Mouse (Mus musculus): Measurements from ENCODE around the gene Stk24. TPM values are rescaled to one million over a fixed set of nuclear protein-coding genes. Genes with fewer than 3 reads are reported as not detected.

Stk24 gene
- polyA plus RNA-seq, 1 experiment from 2014 or later, result 27.3 TPM

DNA sequence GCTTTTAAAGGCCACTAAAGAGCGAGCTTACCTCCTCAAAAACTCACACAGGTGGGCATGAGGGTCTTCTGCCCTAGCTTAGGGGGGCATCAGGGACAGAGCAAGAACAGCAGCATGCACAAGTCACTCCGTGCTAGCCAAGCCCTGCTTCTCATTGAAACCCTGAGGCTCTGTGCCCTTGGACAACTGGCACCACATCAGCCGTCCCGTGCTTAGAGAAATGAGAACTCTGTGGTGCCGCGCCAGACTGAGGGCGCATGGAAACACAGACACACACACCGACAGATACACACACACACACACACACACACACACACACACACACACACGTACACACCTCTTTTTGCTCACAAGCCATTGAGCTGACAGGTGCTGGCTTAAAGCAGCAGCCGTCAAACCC is 32.7 kb downstream of the Stk24 start:
- H3K27ac ChIP-seq (ENCODE audit: low read length), result no peak overlapping the region
- H3K9ac ChIP-seq (ENCODE audit: low read depth, low read length), result no peak overlapping the region
- no peaks in the 10 kb centered on the region for H3K36me3 ChIP-seq (ENCODE audit: control insufficient read depth, insufficient read depth, low read length)
- H3K4me2 ChIP-seq (ENCODE audit: low read depth, low read length), result no peak overlapping the region
- no peak for ATAC-seq
- H3K4me1 ChIP-seq (ENCODE audit: control insufficient read depth, insufficient read depth, low read length), result peaks cover 59% of the 10 kb centered on the region
- no peaks in the 10 kb centered on the region for H3K27me3 ChIP-seq (replicated peaks; ENCODE audit: control insufficient read depth, insufficient read depth, low read length)
- WGBS, result 81% methylated on average over 10 of the region's 10 CpGs
- no peaks in the 10 kb centered on the region for H3K9me3 ChIP-seq (ENCODE audit: control insufficient read depth, low read length)
- no peak overlapping the region for H3K4me3 ChIP-seq (ENCODE audit: low read length)

DNA sequence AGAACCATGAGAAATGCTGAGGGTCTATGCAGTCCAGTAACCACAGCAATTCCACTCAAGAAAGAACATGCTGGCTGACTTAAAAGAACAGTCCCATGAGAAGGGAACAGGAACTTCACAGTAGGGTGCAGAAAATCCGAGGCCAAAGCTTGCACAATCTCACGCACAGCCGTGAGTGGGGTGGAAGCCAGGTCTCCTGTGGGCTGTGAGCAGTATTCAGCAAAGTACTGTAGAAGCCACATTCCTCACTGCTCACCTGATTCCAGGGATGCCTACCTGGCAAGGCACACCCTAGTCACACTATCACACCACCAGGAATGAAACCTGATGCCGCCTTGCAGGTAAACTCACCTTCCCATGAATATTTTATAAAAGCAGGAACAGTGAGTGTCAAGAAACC is 33.2 kb downstream of the Stk24 start:
- Histone ChIP-seq H3K27ac (ENCODE audit: low read length) (peak overlapping the region; percentile 2; the same call in 1 of the 2 replicates), H3K4me3 (ENCODE audit: low read length) (no peak overlapping the region), H3K4me2 (ENCODE audit: low read depth, low read length) (no peak overlapping the region), H3K9me3 (ENCODE audit: control insufficient read depth, low read length) (no peaks in the 10 kb centered on the region), H3K9ac (ENCODE audit: low read depth, low read length) (no peak overlapping the region), H3K27me3 (replicated peaks; ENCODE audit: control insufficient read depth, insufficient read depth, low read length) (no peaks in the 10 kb centered on the region), H3K36me3 (ENCODE audit: control insufficient read depth, insufficient read depth, low read length) (no peaks in the 10 kb centered on the region), H3K4me1 (ENCODE audit: control insufficient read depth, insufficient read depth, low read length) (peaks cover 56% of the 10 kb centered on the region)
- 70% methylated on average over 4 of the region's 4 CpGs for WGBS
- no peak for ATAC-seq

DNA sequence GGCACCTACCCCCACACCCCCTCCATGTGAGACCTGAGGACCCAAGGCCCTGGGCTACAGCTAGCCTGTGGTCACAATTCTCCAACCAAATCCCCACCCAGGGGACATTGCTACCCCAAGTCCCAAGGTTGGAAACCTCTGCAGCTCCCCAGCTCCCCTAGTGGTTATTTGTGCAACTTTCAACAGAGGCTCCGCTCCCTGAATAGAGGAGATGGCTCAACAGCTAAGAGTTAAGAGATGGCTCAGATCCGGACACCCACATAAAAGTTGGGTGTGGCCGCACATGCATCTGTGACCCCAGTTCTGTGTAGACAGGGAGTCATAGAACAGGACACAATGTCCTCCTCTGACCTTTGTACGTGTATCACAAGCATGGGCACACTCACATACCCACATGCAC is 33.8 kb downstream of the Stk24 start:
- no peak for ATAC-seq
- Histone ChIP-seq H3K9me3 (ENCODE audit: control insufficient read depth, low read length) (no peaks in the 10 kb centered on the region), H3K9ac (ENCODE audit: low read depth, low read length) (no peak overlapping the region), H3K27me3 (replicated peaks; ENCODE audit: control insufficient read depth, insufficient read depth, low read length) (no peaks in the 10 kb centered on the region), H3K4me2 (ENCODE audit: low read depth, low read length) (no peak overlapping the region), H3K4me1 (ENCODE audit: control insufficient read depth, insufficient read depth, low read length) (peaks cover 58% of the 10 kb centered on the region), H3K4me3 (ENCODE audit: low read length) (no peak overlapping the region), H3K36me3 (ENCODE audit: control insufficient read depth, insufficient read depth, low read length) (no peaks in the 10 kb centered on the region), H3K27ac (ENCODE audit: low read length) (no peak overlapping the region)
- WGBS, result 80% methylated on average over 4 of the region's 4 CpGs

DNA sequence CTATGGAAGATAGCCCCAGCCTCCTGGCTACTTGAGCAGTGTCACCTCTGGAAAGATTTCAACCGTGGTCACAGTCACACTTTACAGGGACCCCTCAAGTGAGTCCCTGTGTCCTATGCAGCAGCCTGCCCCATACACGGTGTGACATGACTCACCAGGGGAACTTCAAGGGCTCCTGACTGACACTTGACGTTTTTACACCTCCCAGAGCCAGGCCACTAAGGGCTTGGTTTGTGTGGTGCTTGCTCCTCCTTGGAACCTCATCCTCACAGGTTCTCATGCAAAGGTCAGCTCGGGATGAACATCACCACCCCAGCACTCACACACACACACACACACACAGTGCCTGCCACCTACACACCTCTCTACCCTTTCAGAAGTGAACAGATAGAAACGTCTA is 34.9 kb downstream of the Stk24 start:
- Histone ChIP-seq H3K4me3 (ENCODE audit: low read length) (no peak overlapping the region), H3K9me3 (ENCODE audit: control insufficient read depth, low read length) (no peaks in the 10 kb centered on the region), H3K4me2 (ENCODE audit: low read depth, low read length) (no peak overlapping the region), H3K9ac (ENCODE audit: low read depth, low read length) (no peak overlapping the region), H3K27ac (ENCODE audit: low read length) (no peak overlapping the region), H3K36me3 (ENCODE audit: control insufficient read depth, insufficient read depth, low read length) (no peaks in the 10 kb centered on the region), H3K4me1 (ENCODE audit: control insufficient read depth, insufficient read depth, low read length) (peaks cover 68% of the 10 kb centered on the region), H3K27me3 (replicated peaks; ENCODE audit: control insufficient read depth, insufficient read depth, low read length) (no peaks in the 10 kb centered on the region)
- no peak for ATAC-seq
- 53% methylated on average over 5 of the region's 5 CpGs for WGBS

DNA sequence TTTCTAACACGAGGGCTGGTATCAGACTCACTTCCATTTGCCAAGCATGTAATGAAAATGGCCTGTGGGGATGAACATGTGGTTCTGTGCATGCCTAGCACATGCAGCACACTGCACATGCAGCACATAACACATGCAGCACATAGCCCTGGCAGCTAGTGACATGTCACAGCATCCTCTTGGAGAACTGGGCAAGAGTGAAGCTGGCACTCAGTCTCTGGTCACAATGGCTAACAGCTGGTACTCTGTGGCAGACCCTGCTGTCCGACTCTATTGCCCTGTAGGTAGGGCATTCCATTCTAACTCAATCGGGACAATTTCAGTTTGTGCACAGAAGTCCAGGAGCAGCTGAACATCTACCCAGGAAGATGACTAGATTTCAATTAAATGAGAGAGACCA is 36.9 kb downstream of the Stk24 start:
- Histone ChIP-seq H3K9ac (ENCODE audit: low read depth, low read length) (no peak overlapping the region), H3K27me3 (replicated peaks; ENCODE audit: control insufficient read depth, insufficient read depth, low read length) (no peaks in the 10 kb centered on the region), H3K27ac (ENCODE audit: low read length) (no peak overlapping the region), H3K9me3 (ENCODE audit: control insufficient read depth, low read length) (no peaks in the 10 kb centered on the region), H3K4me1 (ENCODE audit: control insufficient read depth, insufficient read depth, low read length) (peaks cover 69% of the 10 kb centered on the region), H3K4me3 (ENCODE audit: low read length) (no peak overlapping the region), H3K4me2 (ENCODE audit: low read depth, low read length) (no peak overlapping the region), H3K36me3 (ENCODE audit: control insufficient read depth, insufficient read depth, low read length) (no peaks in the 10 kb centered on the region)
- 77% methylated on average over 3 of the region's 3 CpGs for WGBS
- ATAC-seq, result no peak

DNA sequence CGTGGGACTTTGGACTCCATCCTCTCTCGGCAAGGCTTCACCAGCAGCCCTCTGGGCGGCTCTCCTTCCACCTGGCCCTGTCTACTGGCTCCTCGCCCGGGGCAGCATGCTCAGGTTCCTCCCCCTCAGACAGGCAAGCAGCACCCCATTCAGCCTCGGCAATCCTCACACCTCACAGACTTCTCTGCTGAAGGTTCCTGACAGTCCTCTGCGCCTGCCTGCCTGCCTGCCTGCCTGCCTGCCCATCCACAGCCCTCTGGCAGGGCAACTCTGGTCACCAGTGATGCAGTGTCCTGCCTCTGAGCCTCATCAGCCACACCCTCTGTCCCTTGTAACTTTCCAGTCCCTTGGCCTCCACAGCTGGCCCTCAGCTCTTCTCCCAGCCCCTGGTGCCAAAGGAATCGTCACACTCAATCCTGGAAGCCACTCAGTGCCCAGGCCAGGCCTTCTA is 39.8 kb downstream of the Stk24 start:
- no peaks in the 10 kb centered on the region for H3K9me3 ChIP-seq (ENCODE audit: control insufficient read depth, low read length)
- peak overlapping the region; percentile 36 for H3K9ac ChIP-seq (ENCODE audit: low read depth, low read length)
- no peaks in the 10 kb centered on the region for H3K36me3 ChIP-seq (ENCODE audit: control insufficient read depth, insufficient read depth, low read length)
- 55% methylated on average over 8 of the region's 8 CpGs for WGBS
- H3K4me2 ChIP-seq (ENCODE audit: low read depth, low read length), result no peak overlapping the region
- H3K4me3 ChIP-seq (ENCODE audit: low read length), result no peak overlapping the region
- peaks cover 46% of the 10 kb centered on the region for H3K4me1 ChIP-seq (ENCODE audit: control insufficient read depth, insufficient read depth, low read length)
- ATAC-seq, result peak; percentile 54
- no peaks in the 10 kb centered on the region for H3K27me3 ChIP-seq (replicated peaks; ENCODE audit: control insufficient read depth, insufficient read depth, low read length)
- peak overlapping the region; percentile 11; the same call in 1 of the 2 replicates for H3K27ac ChIP-seq (ENCODE audit: low read length)

DNA sequence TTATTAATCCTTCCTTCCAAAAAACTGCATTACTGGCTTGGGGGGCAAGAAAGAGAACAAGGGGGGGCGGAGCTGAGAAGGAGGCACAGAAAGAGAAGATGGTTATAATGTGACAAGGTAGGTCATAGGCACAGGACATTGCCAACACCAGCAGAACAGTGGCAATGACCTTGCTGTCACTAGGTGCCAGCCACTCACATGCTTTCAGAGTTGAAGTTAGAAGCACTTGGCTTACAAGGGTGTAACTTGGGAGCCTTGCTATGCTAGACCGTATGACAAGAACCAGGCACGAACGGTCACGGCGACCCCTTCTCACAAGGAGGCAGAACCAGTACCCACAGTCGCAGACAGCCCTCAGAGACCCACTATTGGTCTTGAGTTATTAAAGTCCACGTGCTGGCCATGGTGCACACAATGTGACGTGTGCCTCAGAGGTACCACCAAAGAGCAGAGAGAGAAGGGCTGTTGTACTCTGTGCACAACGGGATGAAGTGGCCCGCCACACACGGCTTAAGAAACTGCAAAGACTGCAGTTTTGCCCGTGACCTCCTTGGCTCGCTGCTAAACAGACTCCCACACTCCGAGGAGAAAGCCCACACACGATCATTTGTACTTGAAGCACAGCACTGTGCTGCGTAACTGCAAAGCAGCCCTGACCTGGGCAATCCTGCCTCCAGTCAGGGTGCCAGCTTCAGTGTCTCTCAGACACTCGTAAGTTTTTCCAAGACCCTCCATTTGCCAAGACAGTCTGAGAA is 40.8 kb downstream of the Stk24 start:
- no peak overlapping the region for H3K27ac ChIP-seq (ENCODE audit: low read length)
- 0 out of 2 replicates have a peak, but pooled peaks have one; percentile 12 for ATAC-seq
- peaks cover 41% of the 10 kb centered on the region for H3K4me1 ChIP-seq (ENCODE audit: control insufficient read depth, insufficient read depth, low read length)

DNA sequence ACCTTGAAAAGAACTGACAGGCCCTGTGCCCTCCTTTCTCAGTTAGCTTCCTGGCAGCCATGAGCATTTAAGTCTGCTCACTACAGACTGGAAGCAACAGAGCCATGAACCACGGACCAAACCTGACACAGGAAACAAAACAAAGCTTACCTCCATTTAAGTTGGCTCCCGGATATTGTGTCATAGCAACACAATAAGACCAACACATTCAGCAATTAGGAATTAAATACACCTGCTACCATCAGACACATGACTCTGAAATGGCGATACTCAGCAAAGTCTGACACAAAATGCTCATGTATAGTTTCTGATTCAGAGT is 49.8 kb downstream of the Stk24 start:
- Histone ChIP-seq H3K9ac (ENCODE audit: low read depth, low read length) (no peak overlapping the region), H3K9me3 (ENCODE audit: control insufficient read depth, low read length) (no peaks in the 10 kb centered on the region), H3K4me2 (ENCODE audit: low read depth, low read length) (no peak overlapping the region), H3K27me3 (replicated peaks; ENCODE audit: control insufficient read depth, insufficient read depth, low read length) (no peaks in the 10 kb centered on the region), H3K4me3 (ENCODE audit: low read length) (no peak overlapping the region), H3K4me1 (ENCODE audit: control insufficient read depth, insufficient read depth, low read length) (peaks cover 10% of the 10 kb centered on the region), H3K36me3 (ENCODE audit: control insufficient read depth, insufficient read depth, low read length) (no peaks in the 10 kb centered on the region), H3K27ac (ENCODE audit: low read length) (no peak overlapping the region)
- ATAC-seq, result no peak
- WGBS, result 79% methylated on average over 3 of the region's 3 CpGs

More for the DNA sequence above, 40.8 kb downstream of the Stk24 start:
- Histone ChIP-seq H3K27me3 (replicated peaks; ENCODE audit: control insufficient read depth, insufficient read depth, low read length) (no peaks in the 10 kb centered on the region), H3K9me3 (ENCODE audit: control insufficient read depth, low read length) (no peaks in the 10 kb centered on the region), H3K4me3 (ENCODE audit: low read length) (no peak overlapping the region), H3K36me3 (ENCODE audit: control insufficient read depth, insufficient read depth, low read length) (no peaks in the 10 kb centered on the region), H3K9ac (ENCODE audit: low read depth, low read length) (no peak overlapping the region), H3K4me2 (ENCODE audit: low read depth, low read length) (no peak overlapping the region)
- 56% methylated on average over 18 of the region's 18 CpGs for WGBS

DNA sequence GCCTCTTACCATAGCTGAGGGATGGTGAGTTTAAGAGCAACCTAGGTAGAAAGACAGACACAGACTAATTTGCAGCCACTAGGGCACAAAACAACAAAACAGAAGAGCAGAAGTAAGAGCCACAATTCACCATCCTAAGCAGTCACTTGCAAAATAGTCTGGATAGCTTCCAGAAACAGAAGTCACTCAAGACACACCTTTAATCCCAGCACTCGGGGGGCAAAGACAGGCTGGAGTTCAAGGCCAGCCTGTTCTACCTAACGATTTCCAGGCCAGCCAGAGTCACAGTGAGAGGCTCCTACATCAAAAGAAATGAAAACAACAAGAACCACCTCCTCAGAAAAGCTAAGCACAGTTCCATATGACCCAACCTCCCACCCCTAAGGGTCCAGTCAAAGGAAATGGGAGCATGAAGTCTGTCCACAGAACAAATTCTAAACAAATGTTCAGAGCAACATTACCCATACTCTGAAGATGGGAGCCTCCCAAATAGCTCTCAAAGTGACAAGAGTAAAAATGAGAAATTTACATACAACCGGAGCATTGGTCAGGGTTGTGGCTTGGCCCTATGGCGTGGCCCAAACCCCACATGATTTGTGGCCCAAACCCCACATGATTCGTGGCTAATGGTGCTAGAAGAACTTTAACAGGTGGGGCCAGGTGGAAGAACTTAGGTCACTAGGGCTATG is 50.3 kb downstream of the Stk24 start:
- no peak overlapping the region for H3K27ac ChIP-seq (ENCODE audit: low read length)
- H3K9ac ChIP-seq (ENCODE audit: low read depth, low read length), result no peak overlapping the region
- whole genome bisulfite sequencing, result 64% methylated on average over 5 of the region's 5 CpGs
- no peak overlapping the region for H3K4me3 ChIP-seq (ENCODE audit: low read length)
- no peak overlapping the region for H3K4me2 ChIP-seq (ENCODE audit: low read depth, low read length)
- H3K36me3 ChIP-seq (ENCODE audit: control insufficient read depth, insufficient read depth, low read length), result no peaks in the 10 kb centered on the region
- no peak for ATAC-seq
- no peaks in the 10 kb centered on the region for H3K9me3 ChIP-seq (ENCODE audit: control insufficient read depth, low read length)
- H3K4me1 ChIP-seq (ENCODE audit: control insufficient read depth, insufficient read depth, low read length), result peaks cover 10% of the 10 kb centered on the region
- no peaks in the 10 kb centered on the region for H3K27me3 ChIP-seq (replicated peaks; ENCODE audit: control insufficient read depth, insufficient read depth, low read length)
